In genomic region chr17:20944226-20944625, GRCm38 (mm10) we compare ENCODE assay signal across 8 mouse cellular contexts. TPM values are rescaled to one million over a fixed set of nuclear protein-coding genes. Genes with fewer than 3 reads are reported as not detected.
DNase-seq lines count a peak whose midpoint lies in the region; ATAC-seq and TF ChIP-seq lines count a peak whose summit lies in the region.

No protein-coding gene starts in this region.

- H3K27ac ChIP-seq in lung, embryonic 15.5 days, result peak overlapping the region; percentile 88
- no peak overlapping the region for H3K27ac ChIP-seq in embryonic facial prominence, embryonic 11.5 days (replicated peaks; ENCODE audit: low read depth, low read length)
- H3K27ac ChIP-seq in limb, embryonic 10.5 days, result peak overlapping the region; percentile 95
- H3K27ac ChIP-seq in small intestine, adult 2 months (ENCODE audit: insufficient read depth, low read depth, low read length), result no peak overlapping the region

- 51% methylated on average over 3 of the region's 3 CpGs for WGBS in lung, embryonic 15.5 days
- 52% methylated on average over 3 of the region's 3 CpGs for WGBS in embryonic facial prominence, embryonic 11.5 days
- WGBS in limb, embryonic 10.5 days, result 65% methylated on average over 3 of the region's 3 CpGs
- 28% methylated on average over 3 of the region's 3 CpGs for WGBS in small intestine, adult 2 months

- no peaks in the 10 kb centered on the region for H3K27me3 ChIP-seq in lung, embryonic 15.5 days
- no peaks in the 10 kb centered on the region for H3K27me3 ChIP-seq in embryonic facial prominence, embryonic 11.5 days (ENCODE audit: control insufficient read depth, insufficient read depth, low read length)
- no peaks in the 10 kb centered on the region for H3K27me3 ChIP-seq in limb, embryonic 10.5 days (ENCODE audit: low read depth, poor library complexity, severe bottlenecking)
- no peaks in the 10 kb centered on the region for H3K27me3 ChIP-seq in small intestine, adult 2 months (ENCODE audit: control insufficient read depth, insufficient read depth, low read length)

- DNase-seq in lung, adult 18-20 months, result no peak
- no peak for DNase-seq in embryonic facial prominence, embryonic 11.5 days (ENCODE audit: low spot score)
- DNase-seq in limb, embryonic 10.5 days (ENCODE audit: low spot score), result no peak
- DNase-seq in layer of hippocampus, adult 18-20 months (ENCODE audit: low spot score in 2 of 2), result no peak
- no peak for DNase-seq in testis, postnatal 10 days (ENCODE audit: low spot score)
- DNase-seq in lung, postnatal 36 days, result no peak

- no peaks in the 10 kb centered on the region for H3K36me3 ChIP-seq in lung, embryonic 15.5 days
- no peaks in the 10 kb centered on the region for H3K36me3 ChIP-seq in embryonic facial prominence, embryonic 11.5 days (replicated peaks; ENCODE audit: control insufficient read depth, insufficient read depth, low read depth, low read length)
- H3K36me3 ChIP-seq in limb, embryonic 10.5 days, result no peaks in the 10 kb centered on the region
- H3K36me3 ChIP-seq in small intestine, adult 2 months (ENCODE audit: control insufficient read depth, insufficient read depth, low read length), result no peaks in the 10 kb centered on the region

- TF ChIP-seq CTCF in small intestine, adult 2 months (IDR thresholded peaks at IDR 0.05; ENCODE audit: extremely low read depth, insufficient read length, insufficient replicate concordance, low read depth, low read length), result no peak

- H3K4me1 ChIP-seq in lung, embryonic 15.5 days, result peaks cover 22% of the 10 kb centered on the region
- H3K4me1 ChIP-seq in embryonic facial prominence, embryonic 11.5 days (ENCODE audit: control insufficient read depth, insufficient read depth, low read length), result no peaks in the 10 kb centered on the region
- H3K4me1 ChIP-seq in limb, embryonic 10.5 days, result peaks cover 12% of the 10 kb centered on the region
- H3K4me1 ChIP-seq in small intestine, adult 2 months (ENCODE audit: control insufficient read depth, insufficient read depth, insufficient read length, low read length), result peaks cover 9% of the 10 kb centered on the region; the same call in 1 of the 2 replicates

- H3K4me3 ChIP-seq in lung, embryonic 15.5 days, result peak overlapping the region; percentile 78
- H3K4me3 ChIP-seq in embryonic facial prominence, embryonic 11.5 days (ENCODE audit: low read depth, low read length), result peak overlapping the region; percentile 28
- peak overlapping the region; percentile 71 for H3K4me3 ChIP-seq in limb, embryonic 10.5 days
- H3K4me3 ChIP-seq in small intestine, adult 2 months (ENCODE audit: low read depth, low read length), result peak overlapping the region; percentile 64

- no peak for TF ChIP-seq POLR2A in small intestine, adult 2 months (IDR thresholded peaks at IDR 0.05; ENCODE audit: low read depth, low read length)

- H3K9me3 ChIP-seq in lung, embryonic 15.5 days, result no peaks in the 10 kb centered on the region
- H3K9me3 ChIP-seq in embryonic facial prominence, embryonic 11.5 days (replicated peaks; ENCODE audit: control insufficient read depth, low read length), result no peaks in the 10 kb centered on the region
- H3K9me3 ChIP-seq in limb, embryonic 10.5 days (replicated peaks), result no peaks in the 10 kb centered on the region

- peak overlapping the region; percentile 57 for H3K4me2 ChIP-seq in lung, embryonic 15.5 days
- peak overlapping the region; percentile 10 for H3K4me2 ChIP-seq in embryonic facial prominence, embryonic 11.5 days (ENCODE audit: low read depth, low read length)

- no peak for ATAC-seq in lung, embryonic 15.5 days (ENCODE audit: borderline replicate concordance, extremely low read depth, low FRiP score, low TSS enrichment)
- ATAC-seq in embryonic facial prominence, embryonic 11.5 days (replicated peaks; ENCODE audit: insufficient number of reproducible peaks, low FRiP score, low TSS enrichment, low read depth), result no peak

- peak overlapping the region; percentile 52; the same call in 1 of the 2 replicates for H3K9ac ChIP-seq in lung, embryonic 15.5 days
- peak overlapping the region; percentile 25 for H3K9ac ChIP-seq in embryonic facial prominence, embryonic 11.5 days (replicated peaks; ENCODE audit: low read length)

RNA-seq across cellular contexts. Expression of gene Ppp2r1a, which starts 0.9 kb away (rescaled TPM):
- 378 and 380 TPM in 2 replicates for polyA plus RNA-seq in lung, embryonic 15.5 days (2015; fragmentation: Nextera tagmentation; extraction: Ambion mirVana)
- polyA plus RNA-seq in embryonic facial prominence, embryonic 11.5 days (2014; fragmentation: Nextera tagmentation; extraction: Ambion mirVana), result 441 and 476 TPM in 2 replicates
- polyA plus RNA-seq in limb, embryonic 10.5 days (2016; fragmentation: Nextera tagmentation; extraction: Ambion mirVana), result 432 and 440 TPM in 2 replicates
- polyA plus RNA-seq in small intestine, adult 2 months (2012; rRNA removed), result 75.4 and 113 TPM in 2 replicates
- 100 to 1,000 TPM; 579 to 601 TPM for total RNA-seq in layer of hippocampus, adult 18-20 months (2021)

RNA-seq across cellular contexts. Expression of gene Vmn1r232, which starts 24.7 kb away (rescaled TPM):
- not detected in 2 replicates for polyA plus RNA-seq in lung, embryonic 15.5 days (2015; fragmentation: Nextera tagmentation; extraction: Ambion mirVana)
- polyA plus RNA-seq in embryonic facial prominence, embryonic 11.5 days (2014; fragmentation: Nextera tagmentation; extraction: Ambion mirVana), result not detected in 2 replicates
- polyA plus RNA-seq in limb, embryonic 10.5 days (2016; fragmentation: Nextera tagmentation; extraction: Ambion mirVana), result not detected in 2 replicates
- not detected in 2 replicates for polyA plus RNA-seq in small intestine, adult 2 months (2012; rRNA removed)
- total RNA-seq in layer of hippocampus, adult 18-20 months (2021), result not detected

RNA-seq across cellular contexts. Expression of gene Vmn1r231, which starts 39.3 kb away (rescaled TPM):
- polyA plus RNA-seq in lung, embryonic 15.5 days (2015; fragmentation: Nextera tagmentation; extraction: Ambion mirVana), result not detected in 2 replicates
- not detected in 2 replicates for polyA plus RNA-seq in embryonic facial prominence, embryonic 11.5 days (2014; fragmentation: Nextera tagmentation; extraction: Ambion mirVana)
- polyA plus RNA-seq in limb, embryonic 10.5 days (2016; fragmentation: Nextera tagmentation; extraction: Ambion mirVana), result not detected in 2 replicates
- not detected in 2 replicates for polyA plus RNA-seq in small intestine, adult 2 months (2012; rRNA removed)
- total RNA-seq in layer of hippocampus, adult 18-20 months (2021), result not detected

RNA-seq across cellular contexts. Expression of gene Vmn1r233, which starts 52.0 kb away (rescaled TPM):
- not detected in 2 replicates for polyA plus RNA-seq in lung, embryonic 15.5 days (2015; fragmentation: Nextera tagmentation; extraction: Ambion mirVana)
- polyA plus RNA-seq in embryonic facial prominence, embryonic 11.5 days (2014; fragmentation: Nextera tagmentation; extraction: Ambion mirVana), result not detected in 2 replicates
- polyA plus RNA-seq in limb, embryonic 10.5 days (2016; fragmentation: Nextera tagmentation; extraction: Ambion mirVana), result not detected in 2 replicates
- not detected in 2 replicates for polyA plus RNA-seq in small intestine, adult 2 months (2012; rRNA removed)
- total RNA-seq in layer of hippocampus, adult 18-20 months (2021), result not detected

Comparison
In these comparisons a context has a peak if more than half of its experiments do, and no peak if none do; other contexts are left out.
1. H3K27ac ChIP-seq: peak in lung, embryonic 15.5 days (single experiment) and limb, embryonic 10.5 days (single experiment); none in embryonic facial prominence, embryonic 11.5 days (single experiment) and small intestine, adult 2 months (single experiment).
2. H3K4me3 ChIP-seq: peak in every context shown above with its lines; median percentile 78 in lung, embryonic 15.5 days; 71 in limb, embryonic 10.5 days; 64 in small intestine, adult 2 months; 28 in embryonic facial prominence, embryonic 11.5 days.